Mouse (Mus musculus) lung, postnatal 0 days (tissue): ENCODE data around the gene Gadd45g.

Source experiments
- CTCF ChIP-seq: IDR thresholded peaks from 2 replicates; pipeline ENCODE4 v1.5.1; 2016; ENCODE audit warnings: antibody characterized with exemption, mild to moderate bottlenecking
- EP300 ChIP-seq: IDR thresholded peaks from 2 replicates; pipeline ENCODE4 v1.6.1; 2016; ENCODE audit warnings: antibody characterized with exemption, mild to moderate bottlenecking, control low read depth

- TF ChIP-seq CTCF (no peak), EP300 (no peak)
These were observed 33.5 kb downstream of the Gadd45g start for GRCm38 (mm10) chr13:51880019-51880418.
